Mouse (Mus musculus) kidney, adult 2 months (tissue): Measurements from ENCODE around the gene Naa40. TPM values are rescaled to one million over a fixed set of nuclear protein-coding genes. Genes with fewer than 3 reads are reported as not detected.

ENCODE experiments used
- DNase-seq: peaks from one replicate; pipeline ENCODE4 v3.0.0; 2021
- H3K27ac ChIP-seq: fragments of 200-500 bp; 2 replicates; pipeline ENCODE4 v1.5.1; 2012; ENCODE audit warnings: low read depth, low read length, control low read depth, inconsistent platforms; ENCODE audit not compliant: insufficient read depth
- H3K27me3 ChIP-seq: fragments of 200-500 bp; replicated peaks from 2 replicates; pipeline ENCODE4 v1.6.1; 2012; ENCODE audit warnings: mild to moderate bottlenecking, moderate library complexity, low read length, inconsistent platforms; ENCODE audit not compliant: control insufficient read depth, insufficient read depth
- H3K36me3 ChIP-seq: fragments of 200-500 bp; 2 replicates; pipeline ENCODE4 v1.6.1; 2012; ENCODE audit warnings: mild to moderate bottlenecking, moderate library complexity, low read length, inconsistent platforms; ENCODE audit not compliant: control insufficient read depth, insufficient read depth
- H3K4me1 ChIP-seq: fragments of 200-500 bp; 2 replicates; pipeline ENCODE4 v1.6.1; 2011; ENCODE audit warnings: low read length; ENCODE audit not compliant: control insufficient read depth, insufficient read depth
- H3K4me3 ChIP-seq: fragments of 200-500 bp; 2 replicates; pipeline ENCODE4 v1.5.1; 2011; ENCODE audit warnings: mild to moderate bottlenecking, low read depth, low read length, control low read depth; ENCODE audit not compliant: insufficient read depth
- CTCF ChIP-seq: fragments of 200-500 bp; conservative IDR thresholded peaks from 2 replicates; pipeline ENCODE4 v1.5.1; 2011; ENCODE audit warnings: low read depth, mild to moderate bottlenecking, control low read depth, low read length, moderate library complexity, mixed read lengths; ENCODE audit not compliant: insufficient read depth, insufficient read length
- POLR2A ChIP-seq: fragments of 200-500 bp; IDR thresholded peaks from one replicate; pipeline ENCODE4 v1.6.1; 2011; ENCODE audit warnings: low read depth, low read length, control low read depth
- WGBS: fragments of 180-500 bp; shearing (Covaris S2); methylation state at CpG from one replicate; pipeline ENCODE4 v1.1.7; 2018; 5-methylcytosine and 5-hydroxymethylcytosine counted together
- polyA plus RNA-seq: library from polyadenylated mRNA; depleted of rRNA; stranded (reverse); fragments of >200 nt; gene quantifications from 2 replicates; pipeline ENCODE4 v1.2.3, GENCODE M21; 2012

The Naa40 gene
- polyA plus RNA-seq, 1 experiment = 23.7 TPM

GRCm38 (mm10) chr19:7204898-7205297, 36.1 kb downstream of the Naa40 start:
- peaks cover 3% of the 10 kb centered on the region; the same call in 1 of the 2 replicates for H3K36me3 ChIP-seq
- H3K27me3 ChIP-seq = no peaks in the 10 kb centered on the region
- H3K27ac ChIP-seq = peak overlapping the region; percentile 72; the same call in 1 of the 2 replicates
- no peak for DNase-seq
- peaks cover 14% of the 10 kb centered on the region for H3K4me1 ChIP-seq
- 46% methylated on average over 2 of the region's 2 CpGs for WGBS
- TF ChIP-seq POLR2A (no peak), CTCF (no peak)
- peak overlapping the region; percentile 99; the same call in 1 of the 2 replicates for H3K4me3 ChIP-seq

GRCm38 (mm10) chr19:7200427-7200826, 40.6 kb downstream of the Naa40 start:
- Histone ChIP-seq H3K4me1 (peaks cover 17% of the 10 kb centered on the region), H3K4me3 (no peak overlapping the region), H3K27me3 (no peaks in the 10 kb centered on the region), H3K27ac (no peak overlapping the region), H3K36me3 (peaks cover 3% of the 10 kb centered on the region; the same call in 1 of the 2 replicates)
- DNase-seq = no peak
- TF ChIP-seq POLR2A (no peak), CTCF (no peak)
- 62% methylated on average over 1 of the region's 1 CpGs for WGBS

- peaks cover 3% of the 10 kb centered on the region; the same call in 1 of the 2 replicates for H3K36me3 ChIP-seq
- WGBS = 77% methylated on average over 13 of the region's 13 CpGs
- no peak overlapping the region for H3K27ac ChIP-seq
- no peak for DNase-seq
- no peak for TF ChIP-seq POLR2A
- TF ChIP-seq CTCF = no peak
- no peak overlapping the region for H3K4me3 ChIP-seq
- peaks cover 11% of the 10 kb centered on the region for H3K4me1 ChIP-seq
- no peaks in the 10 kb centered on the region for H3K27me3 ChIP-seq
These were observed 41.9 kb downstream of the Naa40 start for GRCm38 (mm10) chr19:7199089-7199488.

- H3K4me1 ChIP-seq = peaks cover 26% of the 10 kb centered on the region
- no peak overlapping the region for H3K4me3 ChIP-seq
- TF ChIP-seq CTCF (no peak), POLR2A (no peak)
- 83% methylated on average over 9 of the region's 9 CpGs for WGBS
- H3K27ac ChIP-seq = no peak overlapping the region
- no peaks in the 10 kb centered on the region for H3K36me3 ChIP-seq
- no peaks in the 10 kb centered on the region for H3K27me3 ChIP-seq
- DNase-seq = no peak
These were observed 43.5 kb downstream of the Naa40 start for GRCm38 (mm10) chr19:7197445-7197844.

GRCm38 (mm10) chr19:7196741-7197270, 44.2 kb downstream of the Naa40 start:
- Histone ChIP-seq H3K27ac (peak overlapping the region; percentile 3; the same call in 1 of the 2 replicates), H3K36me3 (no peaks in the 10 kb centered on the region), H3K4me3 (no peak overlapping the region), H3K27me3 (no peaks in the 10 kb centered on the region), H3K4me1 (peaks cover 31% of the 10 kb centered on the region)
- TF ChIP-seq POLR2A = no peak
- no peak for TF ChIP-seq CTCF
- WGBS = 29% methylated on average over 17 of the region's 17 CpGs
- DNase-seq = peak; percentile 80

GRCm38 (mm10) chr19:7195900-7196728, 44.9 kb downstream of the Naa40 start:
- TF ChIP-seq CTCF = peak; percentile 78
- no peak for TF ChIP-seq POLR2A
- H3K27me3 ChIP-seq = no peaks in the 10 kb centered on the region
- 16% methylated on average over 33 of the region's 33 CpGs for WGBS
- no peak overlapping the region for H3K4me3 ChIP-seq
- DNase-seq = peak; percentile 80
- peaks cover 37% of the 10 kb centered on the region for H3K4me1 ChIP-seq
- H3K36me3 ChIP-seq = no peaks in the 10 kb centered on the region
- peak overlapping the region; percentile 49 for H3K27ac ChIP-seq

- no peaks in the 10 kb centered on the region for H3K36me3 ChIP-seq
These were observed 48.4 kb downstream of the Naa40 start for GRCm38 (mm10) chr19:7192561-7192967.

More at GRCm38 (mm10) chr19:7192561-7192967, 48.4 kb downstream of the Naa40 start:
- TF ChIP-seq POLR2A = no peak
- Histone ChIP-seq H3K27me3 (no peaks in the 10 kb centered on the region), H3K27ac (peak overlapping the region; percentile 97), H3K4me3 (no peak overlapping the region), H3K4me1 (peaks cover 51% of the 10 kb centered on the region)
- peak; percentile 96 for DNase-seq
- 19% methylated on average over 2 of the region's 2 CpGs for WGBS
